Mouse (Mus musculus) frontal cortex, postnatal 25 days (tissue): ENCODE results near the gene Tarsl2.

Experiments used
- DNase-seq, 2 experiments: peaks; one replicate each; pipeline ENCODE4 v3.0.0; 2022; ENCODE audit warnings: low spot score in 2 of 2

Tarsl2 gene

DNA sequence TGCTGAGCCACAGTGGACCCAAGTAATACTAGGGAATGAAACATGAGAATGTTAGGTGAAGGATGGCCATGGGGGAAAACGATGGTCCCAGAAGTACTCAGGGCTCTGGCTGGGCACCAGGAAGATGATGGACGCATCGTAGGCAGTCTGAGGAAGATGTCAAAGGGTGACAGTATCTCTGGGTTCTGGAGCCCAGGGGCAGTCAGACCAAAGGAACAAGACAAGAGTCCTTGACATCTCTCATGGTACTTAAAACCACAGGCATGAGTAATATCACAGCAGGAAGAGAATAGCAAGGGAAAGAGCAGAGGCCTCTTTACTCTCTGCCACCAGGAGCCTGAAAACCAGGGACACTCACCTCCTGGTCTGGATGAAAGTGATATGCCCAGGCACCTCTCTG, 90.6 kb downstream of the Tarsl2 start:
- no peak for DNase-seq

- DNase-seq, result no peak
These were observed 92.8 kb downstream of the Tarsl2 start for GRCm38 (mm10) chr7:65737286-65738040.
